Mouse (Mus musculus): ENCODE results near the gene Igf1r. TPM values are rescaled to one million over a fixed set of nuclear protein-coding genes. Genes with fewer than 3 reads are reported as not detected.

Igf1r gene
- polyA plus RNA-seq, 1 experiment from 2014 or later: 17.2 TPM

- Histone ChIP-seq H3K27me3 (ENCODE audit: control insufficient read depth, insufficient read depth, low read length) (no peaks in the 10 kb centered on the region), H3K27ac (ENCODE audit: low read depth, low read length) (no peak overlapping the region), H3K9ac (ENCODE audit: low read length) (no peak overlapping the region), H3K36me3 (ENCODE audit: control insufficient read depth, insufficient read depth, low read length) (no peaks in the 10 kb centered on the region; the same call in 1 of the 2 replicates), H3K9me3 (ENCODE audit: control insufficient read depth, low read length) (no peaks in the 10 kb centered on the region), H3K4me1 (ENCODE audit: control insufficient read depth, insufficient read depth, low read length) (0 out of 2 replicates have a peak, but pooled peaks cover under 1% of the 10 kb centered on the region), H3K4me3 (ENCODE audit: low read depth, low read length) (no peak overlapping the region), H3K4me2 (ENCODE audit: low read depth) (no peak overlapping the region)
- ATAC-seq (ENCODE audit: insufficient read depth, low FRiP score, low TSS enrichment) (no peak), DNase-seq (ENCODE audit: low spot score) (no peak)
- WGBS: 87% methylated on average over 10 of the region's 10 CpGs
Observed at GRCm38 (mm10) chr7:68136056-68136455, 183.4 kb downstream of the Igf1r start.

- DNase-seq (ENCODE audit: low spot score): no peak
- Histone ChIP-seq H3K9ac (ENCODE audit: low read length) (no peak overlapping the region), H3K4me1 (ENCODE audit: control insufficient read depth, insufficient read depth, low read length) (no peaks in the 10 kb centered on the region), H3K27ac (ENCODE audit: low read depth, low read length) (no peak overlapping the region), H3K36me3 (ENCODE audit: control insufficient read depth, insufficient read depth, low read length) (no peaks in the 10 kb centered on the region; the same call in 1 of the 2 replicates), H3K4me3 (ENCODE audit: low read depth, low read length) (no peak overlapping the region), H3K27me3 (ENCODE audit: control insufficient read depth, insufficient read depth, low read length) (no peaks in the 10 kb centered on the region), H3K4me2 (ENCODE audit: low read depth) (no peak overlapping the region), H3K9me3 (ENCODE audit: control insufficient read depth, low read length) (no peaks in the 10 kb centered on the region)
- WGBS: 60% methylated on average over 2 of the region's 2 CpGs
- ATAC-seq (ENCODE audit: insufficient read depth, low FRiP score, low TSS enrichment): no peak
Observed at GRCm38 (mm10) chr7:68139384-68139783, 186.8 kb downstream of the Igf1r start.

GRCm38 (mm10) chr7:68140041-68140807 is 187.6 kb downstream of the Igf1r start:
- WGBS: 88% methylated on average over 11 of the region's 11 CpGs
- no peaks in the 10 kb centered on the region for H3K4me1 ChIP-seq (ENCODE audit: control insufficient read depth, insufficient read depth, low read length)
- ATAC-seq (ENCODE audit: insufficient read depth, low FRiP score, low TSS enrichment) (no peak), DNase-seq (ENCODE audit: low spot score) (no peak)
- H3K4me3 ChIP-seq (ENCODE audit: low read depth, low read length): no peak overlapping the region
- no peak overlapping the region for H3K9ac ChIP-seq (ENCODE audit: low read length)
- no peaks in the 10 kb centered on the region for H3K27me3 ChIP-seq (ENCODE audit: control insufficient read depth, insufficient read depth, low read length)
- no peak overlapping the region for H3K27ac ChIP-seq (ENCODE audit: low read depth, low read length)
- H3K9me3 ChIP-seq (ENCODE audit: control insufficient read depth, low read length): no peaks in the 10 kb centered on the region
- H3K36me3 ChIP-seq (ENCODE audit: control insufficient read depth, insufficient read depth, low read length): no peaks in the 10 kb centered on the region; the same call in 1 of the 2 replicates
- H3K4me2 ChIP-seq (ENCODE audit: low read depth): no peak overlapping the region

GRCm38 (mm10) chr7:68144266-68144665 is 191.6 kb downstream of the Igf1r start:
- Histone ChIP-seq H3K36me3 (ENCODE audit: control insufficient read depth, insufficient read depth, low read length) (no peaks in the 10 kb centered on the region), H3K4me2 (ENCODE audit: low read depth) (no peak overlapping the region), H3K9me3 (ENCODE audit: control insufficient read depth, low read length) (no peaks in the 10 kb centered on the region), H3K4me1 (ENCODE audit: control insufficient read depth, insufficient read depth, low read length) (0 out of 2 replicates have a peak, but pooled peaks cover 3% of the 10 kb centered on the region), H3K9ac (ENCODE audit: low read length) (no peak overlapping the region), H3K4me3 (ENCODE audit: low read depth, low read length) (no peak overlapping the region), H3K27me3 (ENCODE audit: control insufficient read depth, insufficient read depth, low read length) (no peaks in the 10 kb centered on the region), H3K27ac (ENCODE audit: low read depth, low read length) (no peak overlapping the region)
- DNase-seq (ENCODE audit: low spot score) (no peak), ATAC-seq (ENCODE audit: insufficient read depth, low FRiP score, low TSS enrichment) (no peak)
- WGBS: 77% methylated on average over 6 of the region's 6 CpGs

GRCm38 (mm10) chr7:68148297-68149048 is 195.8 kb downstream of the Igf1r start:
- Histone ChIP-seq H3K9me3 (ENCODE audit: control insufficient read depth, low read length) (no peaks in the 10 kb centered on the region), H3K36me3 (ENCODE audit: control insufficient read depth, insufficient read depth, low read length) (no peaks in the 10 kb centered on the region), H3K4me3 (ENCODE audit: low read depth, low read length) (no peak overlapping the region), H3K27me3 (ENCODE audit: control insufficient read depth, insufficient read depth, low read length) (no peaks in the 10 kb centered on the region), H3K4me2 (ENCODE audit: low read depth) (no peak overlapping the region), H3K4me1 (ENCODE audit: control insufficient read depth, insufficient read depth, low read length) (0 out of 2 replicates have a peak, but pooled peaks cover 3% of the 10 kb centered on the region), H3K27ac (ENCODE audit: low read depth, low read length) (no peak overlapping the region), H3K9ac (ENCODE audit: low read length) (no peak overlapping the region)
- no peak for ATAC-seq (ENCODE audit: insufficient read depth, low FRiP score, low TSS enrichment)
- DNase-seq (ENCODE audit: low spot score): no peak
- WGBS: 64% methylated on average over 20 of the region's 20 CpGs

GRCm38 (mm10) chr7:68151892-68152291 is 199.3 kb downstream of the Igf1r start:
- Histone ChIP-seq H3K4me2 (ENCODE audit: low read depth) (no peak overlapping the region), H3K4me3 (ENCODE audit: low read depth, low read length) (no peak overlapping the region), H3K9ac (ENCODE audit: low read length) (no peak overlapping the region), H3K36me3 (ENCODE audit: control insufficient read depth, insufficient read depth, low read length) (no peaks in the 10 kb centered on the region), H3K27ac (ENCODE audit: low read depth, low read length) (no peak overlapping the region), H3K4me1 (ENCODE audit: control insufficient read depth, insufficient read depth, low read length) (peaks cover 6% of the 10 kb centered on the region; the same call in 1 of the 2 replicates), H3K9me3 (ENCODE audit: control insufficient read depth, low read length) (no peaks in the 10 kb centered on the region), H3K27me3 (ENCODE audit: control insufficient read depth, insufficient read depth, low read length) (no peaks in the 10 kb centered on the region)
- DNase-seq (ENCODE audit: low spot score): no peak
- ATAC-seq (ENCODE audit: insufficient read depth, low FRiP score, low TSS enrichment): no peak
- 62% methylated on average over 5 of the region's 5 CpGs for WGBS

GRCm38 (mm10) chr7:68152458-68152857 is 199.8 kb downstream of the Igf1r start:
- ATAC-seq (ENCODE audit: insufficient read depth, low FRiP score, low TSS enrichment): no peak
- 94% methylated on average over 8 of the region's 8 CpGs for WGBS
- H3K36me3 ChIP-seq (ENCODE audit: control insufficient read depth, insufficient read depth, low read length): no peaks in the 10 kb centered on the region
- no peaks in the 10 kb centered on the region for H3K9me3 ChIP-seq (ENCODE audit: control insufficient read depth, low read length)
- no peak for DNase-seq (ENCODE audit: low spot score)
- H3K4me1 ChIP-seq (ENCODE audit: control insufficient read depth, insufficient read depth, low read length): peaks cover 6% of the 10 kb centered on the region; the same call in 1 of the 2 replicates
- H3K27ac ChIP-seq (ENCODE audit: low read depth, low read length): no peak overlapping the region
- H3K27me3 ChIP-seq (ENCODE audit: control insufficient read depth, insufficient read depth, low read length): no peaks in the 10 kb centered on the region
- H3K9ac ChIP-seq (ENCODE audit: low read length): no peak overlapping the region
- no peak overlapping the region for H3K4me3 ChIP-seq (ENCODE audit: low read depth, low read length)
- H3K4me2 ChIP-seq (ENCODE audit: low read depth): no peak overlapping the region

GRCm38 (mm10) chr7:68153269-68153668 is 200.6 kb downstream of the Igf1r start:
- no peak for DNase-seq (ENCODE audit: low spot score)
- no peaks in the 10 kb centered on the region for H3K36me3 ChIP-seq (ENCODE audit: control insufficient read depth, insufficient read depth, low read length)
- H3K9ac ChIP-seq (ENCODE audit: low read length): no peak overlapping the region
- H3K4me3 ChIP-seq (ENCODE audit: low read depth, low read length): no peak overlapping the region
- H3K4me2 ChIP-seq (ENCODE audit: low read depth): no peak overlapping the region
- 80% methylated on average over 8 of the region's 8 CpGs for WGBS
- H3K4me1 ChIP-seq (ENCODE audit: control insufficient read depth, insufficient read depth, low read length): peaks cover 6% of the 10 kb centered on the region; the same call in 1 of the 2 replicates
- no peaks in the 10 kb centered on the region for H3K27me3 ChIP-seq (ENCODE audit: control insufficient read depth, insufficient read depth, low read length)
- H3K9me3 ChIP-seq (ENCODE audit: control insufficient read depth, low read length): no peaks in the 10 kb centered on the region
- H3K27ac ChIP-seq (ENCODE audit: low read depth, low read length): no peak overlapping the region
- no peak for ATAC-seq (ENCODE audit: insufficient read depth, low FRiP score, low TSS enrichment)
